Mouse (Mus musculus) retina, embryonic 14.5 days (tissue): ENCODE data around the gene Tll2.

Source experiments
- DNase-seq: peaks from one replicate; pipeline ENCODE4 v3.0.0-alpha.2; 2015; ENCODE audit warnings: low spot score

The Tll2 gene

GRCm38 (mm10) chr19:41206811-41207344 is at the start of gene Tll2:
TSS of gene Tll2 (minus strand) at chr19:41206835.
- DNase-seq = peak; percentile 77

DNA sequence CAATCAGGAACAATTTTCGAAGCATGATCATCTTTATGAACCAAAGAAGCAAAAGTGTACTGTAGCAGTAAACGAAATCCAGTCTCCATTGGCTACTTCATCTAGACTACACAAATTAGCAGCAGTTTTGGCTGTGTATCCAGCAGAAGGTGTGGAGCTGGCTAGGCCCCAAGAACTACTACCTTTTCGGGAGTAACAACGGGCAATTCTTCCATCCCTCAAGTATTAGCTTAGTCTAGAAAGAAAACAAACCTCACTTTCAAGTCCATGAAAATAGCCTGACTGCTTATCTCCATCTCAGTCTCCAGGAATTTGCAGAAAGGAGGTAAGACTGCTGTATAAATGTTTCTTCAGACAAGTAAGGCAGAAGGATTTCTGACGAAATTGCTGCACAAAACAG is 47.9 kb upstream of the Tll2 start:
- DNase-seq = no peak

DNA sequence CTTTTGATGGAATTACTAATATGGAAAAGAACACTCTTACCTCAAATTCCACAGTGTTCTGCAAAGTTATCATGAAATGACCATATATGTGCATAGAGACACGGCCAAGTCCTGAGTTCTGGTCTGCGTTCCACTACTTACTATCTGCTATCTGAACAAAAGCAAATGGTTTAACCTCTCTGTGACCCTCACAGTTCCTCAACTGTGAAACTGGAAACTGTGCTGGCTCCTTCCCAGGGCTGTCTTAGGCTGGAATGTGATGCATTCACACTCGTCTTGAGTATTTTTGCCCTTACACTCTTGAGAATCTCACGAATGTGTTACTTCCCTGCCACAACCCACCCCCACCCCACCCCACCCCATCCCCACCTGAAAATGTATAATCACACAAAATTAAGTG is 42.3 kb upstream of the Tll2 start:
- DNase-seq = no peak

DNA sequence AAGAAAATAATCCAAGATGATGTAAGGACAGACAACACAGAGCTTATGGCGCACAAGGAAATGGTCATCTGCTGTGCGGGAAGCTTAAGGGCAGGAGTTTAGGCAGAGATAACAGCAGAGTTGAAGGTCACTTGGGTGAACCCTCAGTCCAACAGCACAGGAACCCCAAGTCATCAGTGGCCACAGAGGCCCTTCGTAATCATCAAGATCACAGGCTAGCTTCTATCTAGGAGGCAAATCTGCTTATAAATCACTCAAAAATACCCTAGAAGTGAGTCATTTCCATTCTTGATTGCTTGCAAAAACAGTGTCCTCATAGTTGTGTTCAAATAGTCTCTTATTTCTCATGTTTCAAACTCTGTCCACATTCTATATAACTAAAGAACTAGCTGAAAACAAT is 41.6 kb upstream of the Tll2 start:
- no peak for DNase-seq

GRCm38 (mm10) chr19:41246271-41246670 is 39.6 kb upstream of the Tll2 start:
- DNase-seq = no peak

- peak; percentile 82 for DNase-seq
These were observed 37.9 kb upstream of the Tll2 start for GRCm38 (mm10) chr19:41244581-41244980.

DNA sequence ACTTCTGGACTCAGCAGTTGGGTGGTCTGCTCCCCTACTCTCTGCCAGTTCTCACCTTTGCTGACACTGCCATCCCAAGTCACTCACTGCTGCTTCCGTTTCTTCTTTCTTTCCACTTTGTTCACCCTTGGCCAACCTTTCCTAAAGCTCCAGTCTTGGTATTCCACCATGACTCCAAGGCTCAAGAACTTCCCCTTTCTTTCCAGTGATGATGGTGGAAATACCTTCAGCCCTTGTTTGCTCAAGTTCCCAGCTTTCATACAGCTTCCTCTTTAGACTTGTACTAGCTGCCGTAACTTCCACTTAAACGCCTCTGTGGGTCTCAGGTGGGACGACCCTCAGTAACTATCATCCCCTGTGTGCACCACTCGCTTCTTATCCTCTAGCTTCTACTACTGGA is 35.4 kb upstream of the Tll2 start:
- no peak for DNase-seq

DNA sequence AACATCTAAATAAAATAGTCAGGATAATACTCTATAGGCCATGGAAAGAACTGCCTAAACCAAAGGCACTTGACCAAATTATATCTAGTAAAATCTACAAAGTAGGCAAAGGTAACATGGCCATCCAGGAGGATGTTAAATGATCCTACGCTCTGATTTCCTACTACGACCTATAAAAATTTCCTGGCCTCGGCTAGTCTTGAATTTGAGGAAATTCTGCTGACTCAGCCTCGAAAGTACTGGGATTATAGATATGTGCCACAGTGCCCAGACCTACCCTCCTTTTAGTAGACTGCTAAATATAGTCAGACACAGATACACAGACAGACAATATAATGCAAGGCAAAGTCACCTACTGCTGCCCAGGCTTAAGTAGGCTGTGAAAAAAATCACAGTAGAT is 27.1 kb upstream of the Tll2 start:
- DNase-seq = no peak

GRCm38 (mm10) chr19:41208326-41208725 is 1.7 kb upstream of the Tll2 start:
- DNase-seq = no peak

DNA sequence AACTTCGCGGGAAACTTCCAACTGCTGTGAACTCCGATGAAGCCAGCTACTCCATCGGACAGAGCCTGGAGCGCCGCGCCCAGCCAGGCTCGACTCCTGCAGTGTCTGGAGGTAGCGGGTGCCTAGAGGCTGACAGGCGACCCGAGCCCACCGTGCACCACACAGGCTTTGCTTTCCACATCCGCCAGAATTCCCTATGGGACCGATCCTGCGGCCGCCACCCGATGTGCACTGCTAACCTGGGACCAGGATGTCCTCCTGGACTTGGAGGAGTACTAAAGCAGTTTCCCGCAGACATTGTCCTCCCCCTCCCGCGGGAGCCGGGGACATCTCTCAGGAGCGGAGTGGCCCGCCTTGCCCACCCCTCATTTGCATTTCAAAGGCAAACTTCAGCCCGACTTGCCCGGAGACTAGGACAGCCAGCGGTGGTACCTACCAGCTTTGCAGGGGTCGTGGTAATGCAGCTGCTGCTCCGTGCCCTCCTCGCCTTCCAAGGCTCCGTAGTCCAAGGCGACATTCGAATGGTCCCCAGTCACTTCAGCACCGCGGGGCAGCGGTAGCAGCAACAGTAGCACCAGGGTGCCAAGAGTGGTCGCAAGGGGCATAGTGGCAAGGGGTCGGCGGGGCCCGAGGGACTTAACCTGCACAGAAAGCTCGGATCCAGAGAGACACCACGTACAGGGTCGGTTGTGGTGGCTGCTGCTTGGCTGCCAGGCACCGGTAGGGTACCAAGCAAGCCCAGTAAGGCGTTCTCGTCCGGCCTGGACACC is 409 bp downstream of the Tll2 start:
- DNase-seq = peak; percentile 28

- DNase-seq = peak; percentile 42
These were observed 2.2 kb downstream of the Tll2 start for GRCm38 (mm10) chr19:41204159-41205081.

DNA sequence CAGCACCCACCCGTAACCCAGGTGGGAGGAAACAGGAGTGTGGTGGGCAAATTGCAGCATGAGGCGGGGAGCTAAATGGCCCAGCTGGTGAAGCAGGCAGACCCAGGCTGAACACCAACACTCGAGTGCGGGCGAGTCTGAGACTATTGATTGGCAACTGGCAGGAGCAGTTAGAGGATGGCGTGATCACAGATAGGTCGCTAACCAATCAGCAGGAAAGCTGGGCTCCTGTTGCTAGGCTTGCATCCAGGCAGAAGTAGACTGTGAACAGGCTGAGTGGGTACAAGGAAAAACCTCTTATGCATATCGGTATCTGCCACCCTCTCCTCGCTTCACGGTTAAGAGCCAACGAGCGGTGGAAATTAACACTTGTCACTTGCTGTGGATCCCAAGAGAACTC is 9.0 kb downstream of the Tll2 start:
- no peak for DNase-seq

GRCm38 (mm10) chr19:41193379-41193778 is 13.3 kb downstream of the Tll2 start:
- DNase-seq = no peak

- DNase-seq = no peak
These were observed 13.7 kb downstream of the Tll2 start for GRCm38 (mm10) chr19:41192953-41193352.

DNA sequence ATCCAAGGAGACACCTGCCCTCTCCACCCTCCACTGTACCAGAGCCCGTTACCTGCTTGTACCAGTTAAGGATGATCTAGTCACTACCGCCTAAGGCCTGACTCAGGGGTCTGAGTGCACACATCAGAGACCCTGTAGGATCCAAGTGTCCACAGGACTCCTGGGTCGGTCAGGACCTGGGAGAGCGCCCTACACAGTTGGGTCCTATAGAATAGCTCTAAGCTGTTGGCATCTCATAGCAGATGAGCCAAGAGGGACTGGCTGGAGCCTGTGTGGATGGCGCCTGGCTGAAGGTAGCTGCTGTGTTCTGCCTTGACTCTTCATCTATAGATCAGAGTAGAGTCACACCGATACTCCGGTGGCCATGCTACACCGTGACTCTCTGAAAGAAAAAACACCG is 14.9 kb downstream of the Tll2 start:
- DNase-seq = peak; percentile 32

GRCm38 (mm10) chr19:41190876-41191434 is 15.7 kb downstream of the Tll2 start:
- no peak for DNase-seq

DNA sequence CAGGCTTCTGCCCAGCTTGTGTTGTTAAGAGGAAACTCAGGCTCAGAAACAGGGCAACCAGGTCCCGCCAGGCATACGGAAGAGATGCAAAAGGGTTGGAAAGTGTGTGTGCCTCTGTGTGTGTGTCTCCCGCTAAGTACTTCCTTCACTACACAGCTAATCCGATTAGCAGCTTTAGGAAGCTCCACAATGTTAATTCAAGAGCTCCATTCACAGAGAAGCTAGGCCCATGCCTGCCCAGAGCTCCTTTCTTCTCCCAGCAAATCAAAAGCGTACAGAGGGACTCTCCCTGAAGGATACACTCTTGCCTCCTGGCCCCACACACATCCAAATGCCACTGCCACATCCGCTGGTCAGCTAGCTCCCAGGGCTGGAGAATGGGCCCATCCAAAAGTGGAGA is 29.3 kb downstream of the Tll2 start:
- peak; percentile 22 for DNase-seq

GRCm38 (mm10) chr19:41176881-41177280 is 29.8 kb downstream of the Tll2 start:
- DNase-seq = no peak

- no peak for DNase-seq
These were observed 40.8 kb downstream of the Tll2 start for GRCm38 (mm10) chr19:41165914-41166235.

- no peak for DNase-seq
These were observed 41.3 kb downstream of the Tll2 start for GRCm38 (mm10) chr19:41165144-41165913.

DNA sequence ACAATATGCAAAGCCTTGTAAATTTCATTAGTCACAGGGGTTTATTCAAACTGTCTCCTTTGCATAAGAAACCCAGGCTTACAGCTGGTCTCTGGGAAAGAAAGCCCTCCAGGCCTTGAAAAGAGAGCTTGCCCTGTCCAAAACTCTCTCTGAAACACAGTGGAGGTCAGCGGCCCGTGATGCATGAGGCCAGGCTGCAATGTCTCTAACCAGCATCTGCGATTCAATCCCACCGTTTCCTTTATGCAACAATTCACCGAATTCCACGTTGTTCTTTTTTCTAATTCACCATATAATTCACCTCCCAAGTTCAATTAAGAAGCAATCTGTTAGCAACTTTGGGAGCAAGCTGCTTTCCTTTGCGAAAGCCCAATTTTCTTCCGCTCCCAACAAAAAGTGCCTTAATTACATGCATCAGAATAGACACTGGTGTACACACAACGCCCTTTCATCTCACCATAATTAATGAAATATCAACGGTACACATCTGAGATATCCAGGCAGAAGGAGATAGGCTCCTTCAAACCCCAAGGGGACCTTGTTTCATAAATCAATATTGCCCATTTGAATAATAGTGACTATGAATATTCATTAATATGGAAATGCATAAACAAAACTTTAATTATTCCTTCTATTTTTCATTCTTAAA is 42.1 kb downstream of the Tll2 start:
- no peak for DNase-seq
